Mouse (Mus musculus) thymus, adult 2 months (tissue): ENCODE data around the gene Cpox.

Experiments
- CTCF ChIP-seq: fragments of 200-500 bp; IDR thresholded peaks from 2 replicates; pipeline ENCODE4 v1.5.1; 2012; ENCODE audit warnings: mild to moderate bottlenecking, control low read depth, low read length, moderate library complexity, borderline replicate concordance; ENCODE audit not compliant: control insufficient read depth, poor library complexity, insufficient read depth; ENCODE audit errors: extremely low read depth
- POLR2A ChIP-seq: fragments of 200-500 bp; IDR thresholded peaks from 2 replicates; pipeline ENCODE4 v1.6.1; 2012; ENCODE audit warnings: mild to moderate bottlenecking, low read length, control low read depth, moderate library complexity; ENCODE audit not compliant: control insufficient read depth, poor library complexity, insufficient read depth; ENCODE audit errors: extremely low read depth

- TF ChIP-seq CTCF (no peak), POLR2A (no peak)
Measured at GRCm38 (mm10) chr16:58669264-58669663, 828 bp upstream of the Cpox start.
